Mouse (Mus musculus): ENCODE data around the gene D330045A20Rik.

GRCm38 (mm10) chrX:139562925-139563461 is 82.8 kb downstream of the D330045A20Rik start, which contains the start of gene Rnf128:
- TF ChIP-seq CTCF (IDR thresholded peaks at IDR 0.05; ENCODE audit: low read depth): no peak
- no peak for TF ChIP-seq EP300 (IDR thresholded peaks at IDR 0.05; ENCODE audit: low read depth)
